Mouse (Mus musculus) cerebellum, postnatal 14 days (tissue): ENCODE measurements around the gene Dhrs4.

Source experiments
- DNase-seq, 2 experiments: peaks; one replicate each; pipeline ENCODE4 v3.0.0; 2021; ENCODE audit warnings: mixed read lengths in 2 of 2

The Dhrs4 gene

DNA sequence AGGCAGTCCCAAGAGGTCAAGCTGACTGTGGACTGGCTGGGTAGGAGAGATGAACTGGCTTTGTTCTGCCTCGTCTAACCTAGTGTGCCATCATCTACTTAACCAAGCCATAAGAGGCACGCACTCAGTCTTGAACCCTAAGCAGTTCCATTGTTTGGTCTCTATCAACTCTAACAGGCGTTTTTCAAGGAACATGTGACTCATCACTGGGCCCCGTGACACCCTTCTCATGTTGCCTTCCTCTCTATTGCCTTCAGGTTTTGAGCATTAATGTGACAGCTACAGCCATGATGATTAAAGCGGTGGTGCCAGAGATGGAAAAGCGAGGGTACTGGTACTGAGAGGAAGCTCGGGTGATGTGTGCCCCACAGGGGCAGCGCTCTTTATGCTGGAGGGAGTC, 8.3 kb downstream of the Dhrs4 start:
- DNase-seq, result no peak

DNA sequence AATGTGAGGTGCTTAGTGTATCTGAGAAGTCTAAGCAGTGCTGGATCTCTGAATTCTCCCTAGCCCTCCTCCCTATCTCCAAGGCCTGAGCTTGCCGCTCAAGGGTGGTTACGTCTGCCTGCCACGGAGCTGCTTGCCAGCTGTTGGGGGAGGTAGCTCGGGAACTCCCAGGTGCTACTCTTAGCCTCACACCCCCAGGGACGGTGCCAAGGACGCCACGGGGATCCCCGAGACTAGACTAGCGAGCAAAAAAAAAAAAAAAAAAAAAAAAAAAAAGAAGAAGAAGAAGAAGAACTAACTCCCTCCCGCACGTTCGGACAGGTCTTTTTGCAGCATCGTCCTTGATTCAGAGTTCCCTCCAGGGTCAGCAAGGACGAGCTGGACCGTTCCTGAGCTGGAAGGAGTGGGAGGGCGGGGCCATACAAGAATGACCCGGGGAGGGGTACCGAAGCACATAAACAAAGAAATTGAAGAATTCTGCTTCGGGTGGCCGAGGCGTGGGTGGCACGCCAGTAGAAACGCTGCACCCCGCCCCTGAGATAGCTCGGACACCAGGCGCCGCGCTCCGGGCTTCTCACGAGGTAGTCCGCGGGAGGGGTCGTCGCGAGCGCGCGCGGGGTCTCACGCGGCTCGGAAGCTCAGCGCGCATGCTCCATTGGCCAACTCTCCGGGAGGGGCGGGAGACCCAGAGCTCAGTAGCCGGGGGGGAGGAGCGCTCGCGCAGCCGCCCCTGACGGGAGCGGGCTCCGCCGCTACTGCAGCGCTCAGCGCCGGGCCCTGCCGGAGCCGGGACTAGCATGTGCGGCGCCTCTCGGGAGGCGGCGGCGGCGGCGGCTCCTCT, 12.0 kb downstream of the Dhrs4 start, which contains the start of gene Carmil3:
Gene Carmil3 (plus strand): TSS at position 291 of the 841 bp plus-strand sequence.
- DNase-seq, result peak; percentile 90 to 94

DNA sequence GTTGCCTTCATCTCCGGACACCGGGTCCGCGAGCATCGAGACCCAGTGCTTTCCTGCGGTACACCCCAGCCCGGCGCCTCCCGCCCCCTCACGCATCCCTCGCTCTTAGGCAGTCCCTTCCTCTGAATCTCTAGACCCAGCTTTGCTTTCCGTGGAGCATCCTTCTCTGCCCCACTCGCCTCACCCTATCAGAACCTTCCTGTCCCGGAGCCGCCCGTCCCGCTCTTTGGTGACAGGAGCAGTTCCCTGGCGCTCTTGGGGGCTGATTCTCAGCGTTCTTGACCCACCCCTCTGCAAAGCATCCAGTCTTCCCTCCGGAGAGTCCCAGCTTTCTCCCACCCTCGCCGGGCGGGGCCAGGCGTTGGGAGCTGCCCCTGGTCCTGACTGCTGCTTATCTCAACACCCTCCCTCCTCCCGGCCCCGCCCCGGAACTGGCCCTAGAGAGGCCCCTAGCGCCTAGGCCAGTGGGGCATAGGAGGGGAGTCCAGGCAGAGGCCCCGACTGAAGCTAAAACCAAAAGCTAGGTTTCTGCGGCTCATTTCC, 12.8 kb downstream of the Dhrs4 start:
- peak; percentile 74 to 75 for DNase-seq

DNA sequence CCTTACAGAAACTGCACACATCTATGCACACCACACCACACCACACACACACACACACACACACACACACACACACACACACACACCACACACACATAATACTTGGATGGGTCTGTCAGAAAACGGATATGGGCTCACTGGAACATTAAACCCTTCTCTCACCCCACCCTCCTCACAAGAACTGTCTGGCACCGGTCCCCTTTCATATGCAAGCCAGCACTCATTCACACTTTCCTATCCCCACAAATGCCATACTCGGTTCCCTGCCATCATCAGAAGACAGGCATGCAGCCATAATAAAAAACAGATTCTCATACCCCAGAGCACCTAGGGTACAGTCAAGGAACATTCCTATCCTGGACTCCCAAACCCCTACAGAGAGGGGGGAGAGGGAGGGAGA, 13.5 kb downstream of the Dhrs4 start:
- DNase-seq, result peak in 1 of 2 experiments; percentile 52

DNA sequence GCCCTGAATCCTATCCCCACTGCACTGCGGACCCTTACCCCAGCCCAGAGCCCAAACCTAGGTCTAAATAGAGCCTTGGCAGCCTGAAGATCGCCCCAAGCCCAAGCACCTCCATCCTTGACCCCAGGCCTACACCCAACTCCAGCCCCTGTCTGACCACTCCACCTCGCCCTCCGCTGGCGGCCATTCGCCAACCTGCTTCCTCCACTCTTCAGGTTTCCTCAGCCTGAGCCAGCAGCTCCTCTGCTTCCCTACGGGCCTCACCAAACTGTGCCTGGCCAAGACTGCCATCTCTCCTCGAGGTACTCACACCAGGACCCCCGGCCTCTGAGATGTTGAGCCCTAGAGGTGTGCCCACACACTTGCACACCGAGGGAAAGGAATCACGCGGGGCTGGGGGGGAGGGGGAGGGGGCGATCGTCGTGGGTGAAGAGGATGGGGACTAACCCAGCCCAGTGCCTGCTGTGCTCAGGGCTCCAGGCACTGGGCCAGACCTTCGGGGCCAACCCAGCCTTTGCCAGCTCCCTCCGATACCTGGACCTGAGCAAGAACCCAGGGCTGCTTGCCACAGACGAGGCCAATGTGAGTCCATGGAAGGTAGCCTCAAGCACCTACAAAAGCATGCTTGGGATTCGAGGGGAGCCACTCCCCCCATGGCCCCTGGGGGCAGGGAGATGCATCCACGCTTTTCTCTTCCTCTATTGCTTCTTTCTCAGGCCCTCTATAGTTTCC, 17.1 kb downstream of the Dhrs4 start:
- DNase-seq, result peak; percentile 68 to 79

DNA sequence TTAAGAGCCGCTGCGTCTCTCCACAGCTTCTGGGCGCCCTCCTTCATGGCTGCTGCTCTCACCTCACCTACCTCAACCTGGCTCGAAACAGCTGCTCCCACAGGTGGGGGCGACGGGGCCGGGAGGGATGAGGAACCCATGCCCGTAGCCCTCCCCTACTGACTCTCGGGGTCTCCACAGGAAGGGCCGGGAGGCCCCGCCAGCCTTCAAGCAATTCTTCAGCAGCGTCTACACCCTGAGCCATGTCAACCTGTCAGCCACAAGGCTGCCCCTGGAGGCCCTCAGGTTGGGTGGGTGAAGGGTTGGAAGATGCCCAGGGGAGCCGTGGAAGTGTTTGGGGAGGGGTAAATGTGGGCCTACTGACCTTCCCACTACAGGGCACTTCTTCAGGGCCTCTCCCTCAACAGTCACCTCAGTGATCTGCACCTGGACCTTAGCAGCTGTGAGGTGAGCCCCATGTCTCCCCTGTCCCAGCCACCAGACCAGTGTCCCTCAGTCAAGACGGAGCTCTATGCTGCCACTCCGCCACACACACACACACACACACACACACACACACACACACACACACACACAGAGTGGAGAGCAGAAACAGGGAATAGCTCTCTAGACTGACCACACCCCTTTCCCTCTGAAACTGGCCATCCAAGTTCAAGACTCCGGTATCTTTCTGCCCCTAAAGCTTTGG, 18.3 kb downstream of the Dhrs4 start:
- peak in 1 of 2 experiments; percentile 35 for DNase-seq

DNA sequence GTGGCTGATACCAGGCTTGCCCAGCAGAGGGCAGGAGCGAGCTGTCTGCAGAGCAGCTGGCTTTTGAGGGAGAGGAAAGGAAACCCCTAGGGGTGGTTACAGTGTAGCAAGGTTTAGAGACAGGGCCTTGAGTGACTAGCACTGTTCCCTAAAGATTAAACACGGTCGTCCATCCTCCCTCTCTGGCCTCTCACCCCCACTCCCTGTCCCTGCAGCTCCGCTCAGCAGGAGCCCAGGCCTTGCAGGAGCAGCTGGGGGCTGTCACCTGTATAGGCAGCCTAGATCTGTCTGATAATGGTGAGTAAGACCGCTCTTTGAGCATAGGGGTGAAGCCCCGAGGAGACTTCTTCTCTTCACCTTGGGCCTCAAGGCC, 18.9 kb downstream of the Dhrs4 start:
- peak; percentile 96 to 98 for DNase-seq

DNA sequence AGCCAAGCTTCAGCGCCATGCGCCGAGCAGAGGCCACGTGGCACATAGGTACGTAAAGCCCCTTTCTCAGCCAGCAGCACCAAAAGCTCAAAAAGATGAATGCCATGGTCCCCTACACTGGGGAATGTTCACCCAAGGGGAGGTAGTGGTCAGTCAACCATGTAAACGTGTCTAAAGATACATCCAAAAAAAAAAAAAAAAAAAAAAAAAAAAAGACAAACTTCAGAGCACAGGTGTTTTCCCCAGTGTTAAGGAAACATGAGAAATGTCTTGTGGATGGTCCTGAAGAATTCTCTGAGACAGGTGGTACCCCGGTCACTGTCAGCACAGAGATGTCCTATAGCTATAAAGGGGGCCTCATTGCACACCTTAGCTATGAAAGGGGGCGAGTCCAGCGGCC, 27.1 kb downstream of the Dhrs4 start:
- no peak for DNase-seq

DNA sequence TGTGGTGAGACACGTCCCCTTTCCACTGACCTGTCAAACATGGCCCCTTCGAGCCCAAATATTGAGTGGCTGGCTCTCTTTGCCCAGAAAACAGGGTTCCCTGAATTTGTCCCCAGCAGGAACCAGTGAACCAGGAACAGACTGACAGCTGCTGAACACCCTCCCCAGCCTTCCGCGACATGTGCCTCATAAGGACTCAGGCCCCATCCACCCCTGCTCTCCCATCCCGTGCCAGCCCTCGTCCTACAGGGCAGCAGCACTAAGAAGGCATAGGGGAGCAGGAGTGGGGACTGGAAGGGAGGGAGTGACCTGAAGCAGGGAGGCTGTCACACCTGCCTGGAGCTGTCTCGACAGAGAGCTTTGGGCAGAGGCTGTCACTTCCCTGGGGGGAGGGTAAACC, 29.2 kb downstream of the Dhrs4 start:
- DNase-seq, result no peak

DNA sequence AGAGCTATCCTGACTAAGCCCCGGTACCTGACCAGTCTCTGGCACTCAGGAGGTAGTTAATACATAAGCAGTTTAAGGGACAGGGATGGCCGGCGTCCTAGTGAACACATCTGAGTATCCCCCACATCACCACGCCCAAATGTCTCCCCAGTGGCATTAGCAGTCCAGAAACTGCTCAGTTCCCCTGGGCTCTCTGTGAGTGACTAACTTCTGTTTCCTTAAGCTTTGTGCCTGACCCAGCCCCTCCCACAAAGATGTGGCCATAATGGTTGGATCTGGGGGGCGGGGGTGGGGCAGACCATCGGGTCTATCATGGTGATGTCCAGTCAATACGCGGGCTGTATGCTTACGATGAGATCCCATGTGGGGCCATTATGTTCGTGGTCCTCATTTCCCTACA, 31.0 kb downstream of the Dhrs4 start:
- DNase-seq, result no peak

DNA sequence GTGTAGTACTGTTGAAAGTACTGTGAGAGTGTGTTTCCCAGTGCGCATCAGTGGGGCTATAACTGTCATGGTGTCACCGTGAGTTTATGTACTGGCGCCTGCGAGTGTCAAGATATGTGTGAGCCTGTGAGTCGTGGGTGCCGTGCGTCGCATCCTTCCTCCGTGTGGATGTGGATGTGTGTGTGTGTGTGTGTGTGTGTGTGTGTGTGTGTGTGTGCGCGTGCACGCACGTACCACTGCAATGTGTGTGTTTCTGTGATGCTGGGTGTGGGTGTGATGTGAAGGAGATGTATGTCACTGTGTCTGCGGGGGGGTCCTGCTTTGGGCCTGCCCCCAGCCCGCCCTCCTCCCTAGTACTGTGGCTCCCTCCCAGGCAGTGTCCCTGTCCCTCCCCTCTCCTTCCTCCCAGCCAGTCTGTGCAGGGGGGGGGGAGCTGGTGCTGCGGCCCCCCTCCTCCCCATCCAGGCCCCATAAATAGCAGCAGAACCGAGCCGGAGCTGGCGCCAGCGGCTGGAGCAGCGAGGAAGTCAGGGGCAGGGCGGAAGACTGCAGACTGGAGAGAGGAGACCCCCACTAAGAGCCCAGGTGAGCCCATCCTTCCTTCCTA, 31.7 kb downstream of the Dhrs4 start, which contains the start of gene Cpne6:
Gene Cpne6 (plus strand): TSS at position 321 of the 607 bp plus-strand sequence.
- DNase-seq, result peak in 1 of 2 experiments; percentile 24

DNA sequence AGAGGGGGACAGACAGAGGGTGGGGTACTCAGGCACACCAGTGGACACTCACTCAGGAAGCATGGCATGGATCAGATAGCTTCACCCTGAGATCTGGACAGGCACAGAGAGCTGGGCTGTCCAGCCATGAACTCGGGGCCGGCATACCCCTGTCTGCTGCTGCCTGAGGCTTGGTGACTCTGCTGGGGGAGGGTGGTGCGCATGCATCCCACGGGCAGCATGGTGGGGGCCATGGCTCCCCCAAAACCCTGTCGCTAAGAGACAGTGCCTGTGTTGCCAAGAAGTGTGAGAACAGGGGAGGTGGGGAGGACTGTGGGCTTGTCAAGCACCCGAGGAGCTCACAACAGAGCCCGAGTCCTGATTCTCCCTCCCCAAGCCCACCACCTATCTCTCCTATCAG, 32.5 kb downstream of the Dhrs4 start:
- DNase-seq, result peak in 1 of 2 experiments; percentile 17

DNA sequence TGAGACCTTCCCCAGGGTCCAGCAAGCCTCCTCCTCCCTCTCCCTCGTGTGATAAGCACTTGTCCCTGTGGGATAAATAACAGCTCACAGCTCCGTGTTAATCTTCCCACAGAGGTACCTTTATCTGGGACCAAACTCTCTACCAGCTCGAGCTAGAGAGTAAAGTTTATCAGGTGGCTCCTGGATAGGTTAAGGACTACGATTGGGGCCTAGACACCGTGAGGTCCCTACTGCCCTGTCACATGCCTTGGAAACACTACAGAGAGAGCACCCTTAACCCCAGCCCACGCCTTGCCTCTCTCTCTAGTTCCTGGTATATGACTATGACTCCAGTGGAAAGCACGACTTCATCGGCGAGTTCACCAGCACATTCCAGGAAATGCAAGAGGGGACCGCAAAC, 35.4 kb downstream of the Dhrs4 start:
- no peak for DNase-seq

DNA sequence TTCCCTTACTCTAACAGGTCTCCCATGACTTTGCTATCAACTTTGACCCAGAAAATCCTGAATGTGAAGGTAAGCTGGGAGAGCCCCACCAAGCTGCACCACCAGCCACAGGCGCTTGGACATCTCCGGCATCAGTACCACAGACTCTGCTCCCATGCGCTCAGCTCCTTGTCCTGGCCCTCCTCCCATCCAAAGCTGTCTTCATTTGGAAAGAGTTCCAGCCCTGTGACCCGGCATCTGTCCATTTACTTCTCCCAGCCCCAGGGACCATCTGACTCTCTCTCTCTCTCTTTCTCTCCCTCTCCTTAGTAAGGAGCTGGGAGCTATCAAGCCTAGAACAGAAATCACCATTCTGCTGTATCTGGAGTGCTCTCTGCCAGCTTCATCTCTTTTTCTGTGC, 37.3 kb downstream of the Dhrs4 start:
- peak in 1 of 2 experiments; percentile 57 for DNase-seq

DNA sequence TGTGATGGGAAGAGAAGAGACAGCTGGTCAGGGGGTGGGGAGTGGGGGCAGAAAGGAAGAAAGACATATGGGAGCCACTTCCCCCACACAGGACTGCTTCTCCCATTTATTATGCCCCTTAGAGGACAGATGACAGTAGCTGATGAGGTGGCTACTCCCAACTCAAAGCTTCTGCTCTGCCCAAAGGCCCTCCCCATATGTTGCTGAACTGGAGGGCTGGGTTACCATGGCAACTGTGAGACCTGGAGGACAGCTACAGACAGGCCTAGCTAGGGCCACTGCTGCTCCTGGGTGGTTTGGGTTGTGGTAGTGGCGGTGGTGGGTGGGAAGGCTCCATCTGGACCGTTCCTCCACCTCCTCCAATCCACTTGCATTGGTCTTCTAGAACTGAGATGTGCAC, 40.3 kb downstream of the Dhrs4 start:
- DNase-seq, result peak; percentile 65 to 70

DNA sequence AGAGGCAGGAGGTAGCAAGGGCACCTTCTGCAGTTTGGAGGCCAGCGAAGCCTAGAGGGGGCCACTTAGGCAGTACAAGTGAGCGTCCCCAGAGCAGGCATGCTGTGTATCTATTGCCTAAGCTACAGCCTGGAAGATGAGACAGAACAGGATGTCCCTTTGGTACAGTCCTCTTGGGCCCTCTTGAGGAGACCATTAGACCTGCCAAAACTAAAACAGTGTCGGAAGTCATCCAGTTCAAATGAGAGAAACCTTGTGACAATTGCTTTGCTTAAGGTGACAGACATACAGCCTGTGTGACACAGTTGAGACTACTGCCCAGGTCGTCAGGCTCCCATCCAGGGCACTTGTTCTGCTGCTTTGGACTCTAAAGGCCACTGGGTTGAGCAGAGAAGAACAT, 41.0 kb downstream of the Dhrs4 start:
- no peak for DNase-seq

DNA sequence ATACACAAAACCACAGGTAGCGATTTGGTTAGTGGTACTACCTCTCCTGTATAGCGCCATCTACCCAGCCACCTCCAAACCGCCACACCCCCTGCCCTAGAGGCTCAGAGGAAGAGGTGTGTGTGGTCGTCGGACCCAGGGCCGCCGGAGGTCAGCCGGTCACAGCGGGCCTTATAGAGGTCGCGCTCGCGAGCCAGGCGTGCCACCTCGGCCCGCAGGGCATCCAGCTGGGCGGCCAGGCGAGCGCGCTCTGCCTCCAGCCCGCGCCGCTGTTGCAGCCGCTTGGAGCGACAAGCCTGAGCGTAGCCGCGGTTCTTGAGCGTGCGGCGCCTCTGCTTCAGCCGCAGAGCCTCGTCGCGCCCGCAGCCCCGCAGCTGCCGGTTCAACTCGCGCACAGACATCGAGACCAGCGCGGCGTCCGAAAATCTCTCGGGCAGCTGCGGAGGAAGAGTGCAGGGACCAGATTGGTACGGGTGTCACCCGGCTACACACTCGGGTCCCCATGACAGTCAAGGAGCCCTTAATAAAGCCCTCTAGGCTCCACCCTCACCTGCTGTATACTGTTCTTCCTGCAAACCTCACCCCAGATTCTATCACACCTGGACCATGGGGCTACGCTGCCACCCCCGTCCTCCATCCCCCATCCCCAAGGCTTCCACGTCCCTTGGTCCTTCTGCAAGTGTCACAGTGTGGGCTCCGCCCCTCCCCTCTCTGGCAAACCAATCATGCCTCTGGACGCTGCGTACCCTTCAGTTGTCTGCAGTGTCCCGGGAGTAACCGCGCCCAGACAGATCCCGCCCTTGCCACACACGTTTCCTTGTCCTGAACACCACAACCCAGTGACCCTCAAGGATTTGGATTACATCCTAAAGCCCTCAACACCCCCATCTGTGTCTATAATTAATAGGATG, 42.1 kb downstream of the Dhrs4 start:
- DNase-seq, result peak; percentile 76 to 78

DNA sequence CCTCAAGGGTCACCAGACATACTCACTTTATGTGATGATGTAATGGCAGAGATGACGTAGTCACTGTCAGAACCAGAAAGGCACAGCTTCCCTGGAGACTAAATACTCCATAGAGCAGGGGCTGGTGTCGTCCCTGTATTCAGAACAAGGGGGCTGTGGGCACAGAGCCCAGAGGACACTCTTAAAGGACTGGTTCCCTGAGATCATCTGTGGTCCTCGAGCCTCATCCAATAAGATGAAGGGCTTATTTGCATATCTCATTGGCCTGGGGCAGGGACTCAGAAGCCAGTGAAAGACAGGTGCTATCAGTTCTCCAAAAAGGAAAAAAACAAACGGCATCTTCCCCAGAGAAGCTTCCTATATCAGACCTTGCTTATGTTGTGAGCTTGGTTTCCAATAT, 45.5 kb downstream of the Dhrs4 start:
- DNase-seq, result no peak

DNA sequence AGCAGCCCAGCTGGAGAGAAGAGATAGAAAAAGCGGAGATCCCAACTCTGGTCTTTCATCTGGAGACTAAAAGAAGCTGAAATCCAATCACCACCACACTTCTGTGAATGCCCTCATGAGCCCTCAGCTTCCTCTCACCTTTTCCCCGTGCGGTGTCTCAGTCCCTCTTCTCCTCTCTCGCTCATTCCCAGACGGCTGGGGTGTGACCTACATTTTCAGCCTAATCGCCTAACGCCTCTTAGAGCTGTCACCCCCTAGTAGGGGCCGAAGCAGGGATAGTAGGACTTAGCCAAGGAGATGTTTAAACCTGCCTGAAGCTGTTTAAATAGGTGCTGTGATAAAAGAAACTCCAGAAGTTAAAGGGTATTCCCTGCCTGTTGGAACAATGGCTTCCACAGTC, 46.2 kb downstream of the Dhrs4 start, which contains the start of gene Nrl:
Gene Nrl (minus strand): TSS at position 197 of the 400 bp plus-strand sequence.
- DNase-seq, result no peak

DNA sequence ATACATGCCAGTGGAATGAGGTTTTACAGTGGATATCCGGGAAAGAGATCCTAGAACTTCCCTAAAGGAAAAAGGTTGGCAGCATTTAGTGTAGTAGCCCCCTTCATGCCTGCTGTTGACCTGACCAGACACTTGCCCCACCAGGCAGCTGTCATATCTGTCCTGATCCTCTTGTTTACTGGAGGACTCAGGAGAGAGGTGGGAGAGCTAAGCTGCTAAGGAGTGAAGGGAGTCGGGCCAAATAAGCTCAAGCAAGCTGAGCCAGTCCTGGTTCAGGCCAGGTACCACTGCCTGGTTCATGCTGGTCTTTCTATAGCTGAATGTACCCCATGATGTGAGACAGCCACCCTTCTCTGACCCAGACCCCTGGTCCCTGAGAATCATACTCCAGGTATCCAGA, 48.1 kb downstream of the Dhrs4 start:
- DNase-seq, result no peak

DNA sequence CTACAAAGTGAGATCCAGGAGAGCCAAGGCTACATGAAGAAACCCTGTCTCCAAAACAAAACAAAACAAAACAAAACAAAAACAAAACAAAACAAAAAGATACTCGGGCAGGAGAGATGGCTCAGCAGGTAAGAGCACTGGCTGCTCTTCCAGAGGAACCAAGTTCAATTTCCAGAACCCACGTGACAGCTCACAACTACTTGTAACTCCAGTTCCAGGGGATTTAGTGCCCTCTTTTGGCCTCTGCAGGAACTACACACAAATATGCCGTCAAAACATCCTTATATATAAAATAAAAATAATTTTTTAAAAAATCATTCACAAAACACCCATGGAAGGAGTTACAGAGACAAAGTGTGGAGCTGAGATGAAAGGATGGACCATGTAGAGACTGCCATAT, 49.4 kb downstream of the Dhrs4 start:
- peak; percentile 53 to 69 for DNase-seq
